Mouse (Mus musculus): ENCODE data around the gene Gm904. TPM values are rescaled to one million over a fixed set of nuclear protein-coding genes. Genes with fewer than 3 reads are reported as not detected.

Gm904 gene
- polyA plus RNA-seq (2017; shearing (Covaris generic)), result not detected

DNA sequence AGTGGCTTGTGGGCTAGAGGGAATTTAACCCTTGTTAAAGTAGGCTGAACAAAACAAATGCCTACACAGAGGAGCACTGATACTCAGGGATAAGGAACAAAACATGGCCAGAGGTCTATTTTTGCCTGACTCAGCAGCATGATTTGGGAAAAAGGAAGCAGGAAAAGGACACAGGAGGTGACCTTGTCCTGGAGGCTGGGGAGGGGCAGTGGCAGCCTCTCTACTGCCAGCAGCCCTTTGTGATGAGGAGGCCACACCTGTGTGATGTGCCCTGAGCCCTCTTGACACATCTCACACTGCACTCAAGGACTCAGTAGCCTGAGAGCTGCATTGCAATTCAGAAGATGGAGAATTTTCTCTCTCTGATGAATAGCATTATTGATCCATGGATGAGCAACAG lies at the start of gene Gm904:
Gene Gm904, plus strand, starts transcription at position 301 of the 400 bp plus-strand sequence.

Other genes with a start within 250 kb of the Gm904 start
- 42.0 TPM for gene Fbxw17, start 225.4 kb upstream of the Gm904 start, polyA plus RNA-seq (2017; shearing (Covaris generic))
- gene Gm47429, start 199.3 kb upstream of the Gm904 start, polyA plus RNA-seq (2017; shearing (Covaris generic)), result not detected
- gene Nutm2, start 175.9 kb upstream of the Gm904 start, polyA plus RNA-seq (2017; shearing (Covaris generic)), result not detected
- gene Gm8765, start 55.1 kb downstream of the Gm904 start, polyA plus RNA-seq (2017; shearing (Covaris generic)), result not detected

Measured in activated CD4-positive, CD25-positive, alpha-beta regulatory T cell, adult 9 weeks (primary cell).